Mouse (Mus musculus) heart, embryonic 12.5 days (tissue): ENCODE measurements around the gene Tmod4. TPM values are rescaled to one million over a fixed set of nuclear protein-coding genes. Genes with fewer than 3 reads are reported as not detected.

ENCODE experiments used
- ATAC-seq: fragments of 200-750 bp; cut with Nextera tagmentation; 2 replicates; pipeline ENCODE4 v1.8.0; 2017; ENCODE audit warnings: moderate TSS enrichment, moderate library complexity; ENCODE audit not compliant: insufficient number of reproducible peaks, low FRiP score
- H3K27ac ChIP-seq: fragments of 300-500 bp; sonication (generic); 2 replicates; pipeline ENCODE4 v1.5.1; 2016; ENCODE audit warnings: mild to moderate bottlenecking, moderate library complexity; ENCODE audit not compliant: poor library complexity, severe bottlenecking
- H3K27me3 ChIP-seq: fragments of 300-500 bp; sonication (generic); replicated peaks from 2 replicates; pipeline ENCODE4 v1.6.1; 2016; ENCODE audit warnings: mild to moderate bottlenecking, moderate library complexity
- H3K36me3 ChIP-seq: fragments of 300-500 bp; sonication (generic); 2 replicates; pipeline ENCODE4 v1.6.1; 2016; ENCODE audit warnings: mild to moderate bottlenecking, moderate library complexity
- H3K4me1 ChIP-seq: fragments of 300-500 bp; sonication (generic); replicated peaks from 2 replicates; pipeline ENCODE4 v1.6.1; 2016; ENCODE audit warnings: mild to moderate bottlenecking
- H3K4me2 ChIP-seq: fragments of 300-500 bp; sonication (generic); 2 replicates; pipeline ENCODE4 v1.6.1; 2016; ENCODE audit warnings: mild to moderate bottlenecking, moderate library complexity
- H3K4me3 ChIP-seq: fragments of 300-500 bp; sonication (generic); 2 replicates; pipeline ENCODE4 v1.5.1; 2016; ENCODE audit warnings: mild to moderate bottlenecking
- H3K9ac ChIP-seq: fragments of 300-500 bp; sonication (generic); 2 replicates; pipeline ENCODE4 v1.6.1; 2016; ENCODE audit warnings: mild to moderate bottlenecking, moderate library complexity
- H3K9me3 ChIP-seq: fragments of 300-500 bp; sonication (generic); replicated peaks from 2 replicates; pipeline ENCODE4 v1.6.1; 2016; ENCODE audit warnings: mild to moderate bottlenecking, moderate library complexity
- WGBS: fragments of 180-500 bp; shearing (Covaris S2); methylation state at CpG from one replicate; pipeline ENCODE4 v1.1.7; 2016; 5-methylcytosine and 5-hydroxymethylcytosine counted together
- microRNA-seq: library from miRNA; unstranded; fragments of <30 nt; microRNA quantifications from one replicate; pipeline ENCODE4, GENCODE M21; 2017
- polyA plus RNA-seq: library from polyadenylated mRNA; unstranded; fragments of >200 nt; fragmentation: Nextera tagmentation; extraction: Ambion mirVana; gene quantifications from 2 replicates; pipeline ENCODE4 v1.2.1, GENCODE M21; 2016

The Tmod4 gene
- polyA plus RNA-seq, 1 experiment from 2014 or later, result 0.59 TPM

GRCm38 (mm10) chr3:95172526-95173255 is 48.4 kb downstream of the Tmod4 start:
- H3K4me3 ChIP-seq, result peak overlapping the region; percentile 45
- H3K4me2 ChIP-seq, result peak overlapping the region; percentile 77
- H3K27ac ChIP-seq, result no peak overlapping the region
- 16% methylated on average over 76 of the region's 84 CpGs for WGBS
- H3K9me3 ChIP-seq, result 0 out of 2 replicates have a peak, but pooled peaks cover 6% of the 10 kb centered on the region
- H3K4me1 ChIP-seq, result peaks cover 21% of the 10 kb centered on the region
- H3K27me3 ChIP-seq, result peaks cover 56% of the 10 kb centered on the region
- H3K9ac ChIP-seq, result peak overlapping the region; percentile 70; the same call in 1 of the 2 replicates
- H3K36me3 ChIP-seq, result peaks cover 41% of the 10 kb centered on the region
- no peak for ATAC-seq

GRCm38 (mm10) chr3:95173256-95173949 is 49.1 kb downstream of the Tmod4 start:
- 2% methylated on average over 57 of the region's 58 CpGs for WGBS
- H3K36me3 ChIP-seq, result peaks cover 38% of the 10 kb centered on the region
- H3K27ac ChIP-seq, result no peak overlapping the region
- peak overlapping the region; percentile 77 for H3K4me2 ChIP-seq
- H3K9me3 ChIP-seq, result 0 out of 2 replicates have a peak, but pooled peaks cover 6% of the 10 kb centered on the region
- H3K4me1 ChIP-seq, result peaks cover 21% of the 10 kb centered on the region
- H3K9ac ChIP-seq, result peak overlapping the region; percentile 70
- peak; percentile 24; the same call in 1 of the 2 replicates for ATAC-seq
- peak overlapping the region; percentile 45 for H3K4me3 ChIP-seq
- H3K27me3 ChIP-seq, result peaks cover 52% of the 10 kb centered on the region

- peak overlapping the region; percentile 77 for H3K4me2 ChIP-seq
- 2% methylated on average over 16 of the region's 16 CpGs for WGBS
- H3K9ac ChIP-seq, result peak overlapping the region; percentile 70; the same call in 1 of the 2 replicates
- peak overlapping the region; percentile 45 for H3K4me3 ChIP-seq
- 0 out of 2 replicates have a peak, but pooled peaks cover 6% of the 10 kb centered on the region for H3K9me3 ChIP-seq
- H3K4me1 ChIP-seq, result peaks cover 21% of the 10 kb centered on the region
- ATAC-seq, result no peak
- peaks cover 50% of the 10 kb centered on the region for H3K27me3 ChIP-seq
- H3K36me3 ChIP-seq, result peaks cover 32% of the 10 kb centered on the region
- no peak overlapping the region for H3K27ac ChIP-seq
Measured at GRCm38 (mm10) chr3:95174011-95174592, 49.8 kb downstream of the Tmod4 start.

- peaks cover 13% of the 10 kb centered on the region; the same call in 1 of the 2 replicates for H3K36me3 ChIP-seq
- WGBS, result 64% methylated on average over 3 of the region's 3 CpGs
- H3K27ac ChIP-seq, result no peak overlapping the region
- H3K9me3 ChIP-seq, result 0 out of 2 replicates have a peak, but pooled peaks cover 6% of the 10 kb centered on the region
- no peak overlapping the region for H3K4me3 ChIP-seq
- H3K9ac ChIP-seq, result no peak overlapping the region
- peaks cover 21% of the 10 kb centered on the region for H3K4me1 ChIP-seq
- no peak overlapping the region for H3K4me2 ChIP-seq
- H3K27me3 ChIP-seq, result peaks cover 28% of the 10 kb centered on the region
- no peak for ATAC-seq
Measured at GRCm38 (mm10) chr3:95176500-95176899, 52.2 kb downstream of the Tmod4 start.

- Histone ChIP-seq H3K27ac (no peak overlapping the region), H3K9ac (no peak overlapping the region)
- WGBS, result 69% methylated on average over 6 of the region's 6 CpGs
Measured at GRCm38 (mm10) chr3:95177583-95177982, 53.3 kb downstream of the Tmod4 start.

More at GRCm38 (mm10) chr3:95177583-95177982, 53.3 kb downstream of the Tmod4 start:
- Histone ChIP-seq H3K9me3 (0 out of 2 replicates have a peak, but pooled peaks cover 3% of the 10 kb centered on the region), H3K27me3 (peaks cover 17% of the 10 kb centered on the region), H3K4me2 (no peak overlapping the region), H3K4me1 (peaks cover 16% of the 10 kb centered on the region), H3K36me3 (peaks cover 8% of the 10 kb centered on the region; the same call in 1 of the 2 replicates), H3K4me3 (no peak overlapping the region)
- no peak for ATAC-seq

Small RNAs within 50 kb of the gene (microRNA-seq; reads per million reads assigned to microRNA genes)
- not detected for gene Mir8099-1

Other genes with a start within 250 kb of the Tmod4 start
- gene Psmb4, start 237.5 kb upstream of the Tmod4 start, polyA plus RNA-seq, result 232 and 235 TPM in 2 replicates
- gene Selenbp1, start 191.4 kb upstream of the Tmod4 start, polyA plus RNA-seq, result 42.3 and 43.9 TPM in 2 replicates
- gene Rfx5, start 170.4 kb upstream of the Tmod4 start, polyA plus RNA-seq, result 8.7 and 9.5 TPM in 2 replicates
- 18.0 and 20.3 TPM in 2 replicates for gene Pi4kb, start 149.7 kb upstream of the Tmod4 start, polyA plus RNA-seq
- gene Zfp687, start 109.0 kb upstream of the Tmod4 start, polyA plus RNA-seq, result 23.2 and 25.6 TPM in 2 replicates
- 199 and 214 TPM in 2 replicates for gene Psmd4, start 81.9 kb upstream of the Tmod4 start, polyA plus RNA-seq
- gene Pip5k1a, start 17.5 kb upstream of the Tmod4 start, polyA plus RNA-seq, result 18.2 and 18.5 TPM in 2 replicates
- gene Vps72, start 13.5 kb upstream of the Tmod4 start, polyA plus RNA-seq, result 96.7 and 103 TPM in 2 replicates
- gene Scnm1, start 9.5 kb downstream of the Tmod4 start, polyA plus RNA-seq, result 48.6 and 52.7 TPM in 2 replicates
- gene Lysmd1, start 9.6 kb downstream of the Tmod4 start, polyA plus RNA-seq, result 8.1 and 9.1 TPM in 2 replicates
- gene Tnfaip8l2, start 17.9 kb downstream of the Tmod4 start, polyA plus RNA-seq, result 0.62 and 0.91 TPM in 2 replicates
- gene Sema6c, start 36.0 kb downstream of the Tmod4 start, polyA plus RNA-seq, result 3.6 and 5.5 TPM in 2 replicates
- gene Gabpb2, start 93.4 kb downstream of the Tmod4 start, polyA plus RNA-seq, result 7.7 and 8.9 TPM in 2 replicates
- 60.9 and 62.1 TPM in 2 replicates for gene Cdc42se1, start 104.3 kb downstream of the Tmod4 start, polyA plus RNA-seq
- gene Mllt11, start 107.7 kb downstream of the Tmod4 start, polyA plus RNA-seq, result 12.8 and 13.6 TPM in 2 replicates
- gene Gm128, start 117.1 kb downstream of the Tmod4 start, polyA plus RNA-seq, result 0.53 and 0.64 TPM in 2 replicates
- gene Bnipl, start 126.7 kb downstream of the Tmod4 start, polyA plus RNA-seq, result not detected in 2 replicates
- gene Mindy1, start 156.9 kb downstream of the Tmod4 start, polyA plus RNA-seq, result 26.9 and 29.7 TPM in 2 replicates
- gene Prune1, start 157.6 kb downstream of the Tmod4 start, polyA plus RNA-seq, result 29.5 and 31.7 TPM in 2 replicates
- gene Anxa9, start 182.7 kb downstream of the Tmod4 start, polyA plus RNA-seq, result 1.2 and 1.7 TPM in 2 replicates
- gene Cers2, start 190.3 kb downstream of the Tmod4 start, polyA plus RNA-seq, result 136 and 137 TPM in 2 replicates
- 29.7 and 30.9 TPM in 2 replicates for gene Setdb1, start 232.7 kb downstream of the Tmod4 start, polyA plus RNA-seq